Mouse (Mus musculus) kidney, adult 9 months (tissue): ENCODE measurements around the gene Tusc1.
A peak's percentile ranks its signal among the peaks of the same experiment; 100 is the strongest.

Experiments used
- DNase-seq: peaks from one replicate; pipeline ENCODE4 v3.0.0; 2022

The Tusc1 gene

GRCm38 (mm10) chr4:93335118-93336003, at the start of gene Tusc1:
TSS of gene Tusc1 (minus strand) at chr4:93335511.
- DNase-seq, result peak; percentile 88

DNA sequence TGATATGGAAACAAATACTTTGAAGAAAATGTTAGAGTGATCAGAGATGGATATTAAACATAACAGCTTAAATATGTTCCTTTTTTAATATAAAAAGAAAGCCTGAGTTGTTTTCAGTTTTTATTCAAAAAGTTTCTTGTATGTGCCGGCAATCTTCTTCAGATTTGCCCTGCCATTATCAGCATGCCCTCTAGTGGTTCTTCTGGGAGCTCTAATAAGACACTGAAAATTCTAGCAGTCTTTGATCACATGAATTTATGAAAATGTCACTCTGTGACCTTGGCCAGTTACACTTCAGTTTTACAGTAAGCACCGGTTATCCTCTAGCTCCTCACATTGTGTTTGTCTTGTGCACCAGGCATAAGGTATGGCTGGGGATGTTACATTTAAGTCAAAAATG, 17.6 kb upstream of the Tusc1 start:
- peak; percentile 23 for DNase-seq

- no peak for DNase-seq
Measured at GRCm38 (mm10) chr4:93344357-93344756, 9.0 kb upstream of the Tusc1 start.

GRCm38 (mm10) chr4:93341568-93341967, 6.3 kb upstream of the Tusc1 start:
- no peak for DNase-seq

DNA sequence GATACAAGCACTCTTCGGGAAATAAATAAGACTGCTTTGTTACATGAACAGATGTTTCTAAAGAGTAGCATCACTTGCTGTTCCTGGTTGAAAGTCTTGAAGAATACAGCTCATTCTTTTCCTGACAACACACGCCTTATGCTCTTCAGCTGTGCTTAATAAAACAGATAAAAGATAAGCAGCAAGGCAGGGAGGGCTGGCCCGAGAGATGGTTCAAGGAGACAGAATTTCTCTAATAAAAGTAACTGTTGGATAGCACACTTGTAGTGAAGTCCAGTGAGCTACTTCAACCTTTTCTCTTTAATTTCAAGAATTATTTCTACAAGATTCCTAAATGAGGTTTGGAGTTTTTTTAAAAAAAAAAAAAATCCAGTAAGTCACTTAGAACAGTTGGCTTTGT, 2.7 kb upstream of the Tusc1 start:
- no peak for DNase-seq

DNA sequence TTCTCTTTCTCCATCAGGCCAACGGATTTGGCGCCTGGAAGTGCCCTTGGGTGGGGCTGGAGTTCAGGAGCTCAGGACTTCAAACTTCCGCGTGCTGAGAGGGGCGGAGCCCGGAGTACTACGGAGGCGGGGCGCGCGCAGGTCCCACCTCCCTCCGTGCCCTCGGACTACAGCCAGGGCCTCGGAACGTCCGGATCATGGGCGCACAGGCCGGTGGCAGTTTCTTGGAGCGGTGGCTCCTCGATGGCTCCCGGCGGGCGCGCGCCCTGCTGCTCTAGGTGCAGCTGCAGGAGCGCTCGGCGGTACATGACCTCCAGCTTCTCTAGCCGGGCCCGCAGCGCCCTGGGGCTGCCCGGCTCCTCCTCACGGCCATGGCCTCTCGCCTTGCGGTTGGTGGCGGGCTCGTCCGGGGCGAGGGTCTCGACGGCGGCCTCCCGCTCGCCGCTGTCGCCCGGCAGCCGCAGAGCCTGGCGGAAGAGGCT, 634 bp downstream of the Tusc1 start:
- DNase-seq, result peak; percentile 94

- no peak for DNase-seq
Measured at GRCm38 (mm10) chr4:93307486-93307885, 27.8 kb downstream of the Tusc1 start.

DNA sequence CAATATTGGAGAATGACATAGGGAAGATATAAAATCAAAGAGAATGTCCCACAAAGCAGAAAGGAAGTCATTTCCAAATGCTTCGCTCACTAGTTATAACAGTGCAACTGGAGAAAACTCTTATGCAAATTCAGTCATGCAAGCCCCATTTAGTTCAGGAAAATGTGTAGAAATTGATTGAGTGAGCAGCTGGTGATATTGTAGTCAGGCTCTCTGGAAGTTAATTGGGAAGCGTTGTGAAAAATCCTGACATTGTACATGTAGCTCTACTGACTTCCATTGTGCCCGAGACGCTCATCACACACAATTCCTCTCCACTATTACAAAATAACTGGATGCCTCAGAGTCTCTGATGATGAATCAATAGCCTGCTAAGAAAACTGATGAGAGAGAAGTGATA, 49.2 kb downstream of the Tusc1 start:
- no peak for DNase-seq
